In genomic region chr5:65878367-65878766, GRCm38 (mm10) we compare ENCODE assay signal across 22 mouse cellular contexts. TPM values are rescaled to one million over a fixed set of nuclear protein-coding genes. Genes with fewer than 3 reads are reported as not detected.
DNase-seq lines count a peak whose midpoint lies in the region; ATAC-seq and TF ChIP-seq lines count a peak whose summit lies in the region.
"Had no signal": no experiment of that assay in that cellular context is flagged by ENCODE, and none has a peak within 500 bp of the region (broad histone marks: within the 10 kb centered on the region; RNA-seq: fewer than 3 reads in every experiment).

No protein-coding gene starts in this region.

- no peak for TF ChIP-seq POLR2A in MEL (IDR thresholded peaks at IDR 0.05; ENCODE audit: control insufficient read depth in 1 of 2, insufficient read depth in 1 of 2, low read depth in 1 of 2, low read length in 2 of 2, poor library complexity in 1 of 2)

- WGBS in intestine, embryonic 16.5 days: 57% methylated on average over 3 of the region's 3 CpGs

- no peak for TF ChIP-seq RAD21 in MEL (IDR thresholded peaks at IDR 0.05; ENCODE audit: low read depth, low read length)

- H3K4me3 ChIP-seq in MEL (ENCODE audit: control insufficient read depth in 1 of 2, insufficient read depth in 1 of 2, low read depth in 2 of 2, low read length in 2 of 2): no peak overlapping the region
- no peak overlapping the region for H3K4me3 ChIP-seq in intestine, embryonic 16.5 days (ENCODE audit: low read length)

- ATAC-seq in intestine, embryonic 16.5 days: no peak
- ATAC-seq: activated CD4-positive, CD25-positive, alpha-beta regulatory T cell, adult 4 months; CD4-positive, CD25-positive, alpha-beta regulatory T cell, adult 4 months; Patski had no signal

- peaks cover 20 to 44% of the 10 kb centered on the region in 2 experiments for H3K4me1 ChIP-seq in MEL (ENCODE audit: control insufficient read depth in 1 of 2, insufficient read depth in 2 of 2, low read length in 2 of 2)
- H3K4me1 ChIP-seq in intestine, embryonic 16.5 days (ENCODE audit: control insufficient read depth, insufficient read depth, low read length): no peaks in the 10 kb centered on the region

- no peaks in the 10 kb centered on the region for H3K79me2 ChIP-seq in MEL (ENCODE audit: control insufficient read depth, insufficient read depth, low read length, poor library complexity)

- peaks cover 0 to 41% of the 10 kb centered on the region in 2 experiments; a peak in 2 of 4 replicates for H3K36me3 ChIP-seq in MEL (ENCODE audit: control insufficient read depth in 1 of 2, insufficient read depth in 2 of 2, low read length in 2 of 2)
- H3K36me3 ChIP-seq in intestine, embryonic 16.5 days (ENCODE audit: control insufficient read depth, insufficient read depth, low read length): no peaks in the 10 kb centered on the region
- H3K36me3 ChIP-seq: G1E had no signal

- no peak overlapping the region for H3K4me2 ChIP-seq in intestine, embryonic 16.5 days (ENCODE audit: low read depth, low read length)

- no peak for TF ChIP-seq CTCF in MEL (IDR thresholded peaks at IDR 0.05 in 2 of 3, conservative IDR thresholded peaks at IDR 0.05 in 1 of 3; ENCODE audit: control insufficient read depth in 1 of 3, insufficient read depth in 1 of 3, low read depth in 2 of 3, low read length in 3 of 3, poor library complexity in 1 of 3, severe bottlenecking in 1 of 3)

- no peak overlapping the region for H3K9ac ChIP-seq in MEL (ENCODE audit: control insufficient read depth, low read depth, low read length, poor library complexity, severe bottlenecking)
- H3K9ac ChIP-seq in intestine, embryonic 16.5 days (ENCODE audit: low read depth, low read length): no peak overlapping the region

- TF ChIP-seq EP300 in MEL (IDR thresholded peaks at IDR 0.05; ENCODE audit: low read depth in 1 of 2, low read length in 2 of 2): peak in 1 of 2 experiments; percentile 51; a peak in 1 of 4 replicates

- no peak overlapping the region for H3K27ac ChIP-seq in MEL (ENCODE audit: control insufficient read depth, low read depth, low read length)
- no peak overlapping the region for H3K27ac ChIP-seq in intestine, embryonic 16.5 days (ENCODE audit: low read length)

- H3K9me3 ChIP-seq in MEL (replicated peaks; ENCODE audit: insufficient read depth, low read length): no peaks in the 10 kb centered on the region
- no peaks in the 10 kb centered on the region for H3K9me3 ChIP-seq in intestine, embryonic 16.5 days (ENCODE audit: control insufficient read depth, low read length)
- H3K9me3 ChIP-seq: G1E had no signal

- peak; percentile 40 for DNase-seq in heart, adult 11 months
- DNase-seq in heart, postnatal 4 days: no peak
- DNase-seq in MEL (ENCODE audit: low read depth, low spot score): no peak
- DNase-seq: adrenal gland, adult 2 months; adrenal gland, adult 8-10 months; adrenal gland, postnatal 10 days; adrenal gland, postnatal 14 days; adrenal gland, postnatal 25 days; adrenal gland, postnatal 36 days; B cell, adult 2 months; cerebellum, adult 11 months; cerebellum, adult 11-12 months; cerebellum, adult 18-20 months; cerebellum, adult 2 months had no signal

- no peaks in the 10 kb centered on the region for H3K27me3 ChIP-seq in MEL (ENCODE audit: control insufficient read depth in 1 of 2, insufficient read depth in 2 of 2, low read length in 2 of 2)
- H3K27me3 ChIP-seq in intestine, embryonic 16.5 days (replicated peaks; ENCODE audit: control insufficient read depth, insufficient read depth, low read length): no peaks in the 10 kb centered on the region
- H3K27me3 ChIP-seq: CH12.LX had no signal

TF ChIP-seq in MEL, 35 proteins besides CTCF, POLR2A, EP300 and RAD21:
- TF ChIP-seq HCFC1 (IDR thresholded peaks at IDR 0.05; ENCODE audit: low read depth, low read length) (no peak), BHLHE40 (IDR thresholded peaks at IDR 0.05; ENCODE audit: borderline replicate concordance, low read depth, low read length) (peak; percentile 57; the same call in 1 of the 2 replicates), ELF1 (IDR thresholded peaks at IDR 0.05; ENCODE audit: low read depth, low read length) (no peak), TAL1 (IDR thresholded peaks at IDR 0.05; ENCODE audit: low read length) (no peak), MAFK (IDR thresholded peaks at IDR 0.05; ENCODE audit: borderline replicate concordance, low read depth, low read length) (no peak), ZNF384 (IDR thresholded peaks at IDR 0.05; ENCODE audit: low read depth, low read length) (peak; percentile 81), UBTF (IDR thresholded peaks at IDR 0.05; ENCODE audit: borderline replicate concordance, insufficient read depth, low read depth, low read length) (no peak), KAT2A (conservative IDR thresholded peaks at IDR 0.05; ENCODE audit: low read depth, low read length) (no peak), ZC3H11A (IDR thresholded peaks at IDR 0.05; ENCODE audit: low read depth, low read length) (no peak), SMC3 (IDR thresholded peaks at IDR 0.05; ENCODE audit: low read depth, low read length) (no peak), CHD1 (IDR thresholded peaks at IDR 0.05; ENCODE audit: low read depth, low read length) (no peak), GABPA (IDR thresholded peaks at IDR 0.05; ENCODE audit: low read depth, low read length) (no peak), MXI1 (IDR thresholded peaks at IDR 0.05; ENCODE audit: low read depth, low read length) (no peak), NRF1 (IDR thresholded peaks at IDR 0.05; ENCODE audit: insufficient read depth, low read depth, low read length, poor library complexity, severe bottlenecking) (no peak), SIN3A (IDR thresholded peaks at IDR 0.05; ENCODE audit: low read length) (no peak; the same call in 1 of the 2 replicates), MYC (IDR thresholded peaks at IDR 0.05; ENCODE audit: low read depth, low read length) (no peak), GATA1 (IDR thresholded peaks at IDR 0.05; ENCODE audit: low read depth, low read length) (peak; percentile 77), NELFE (IDR thresholded peaks at IDR 0.05; ENCODE audit: low read depth, low read length) (no peak), USF1 (IDR thresholded peaks at IDR 0.05; ENCODE audit: low read depth, low read length) (peak; percentile 62), POLR2AphosphoS5 (IDR thresholded peaks at IDR 0.05; ENCODE audit: borderline replicate concordance, low read depth, low read length) (no peak), TCF12 (IDR thresholded peaks at IDR 0.05; ENCODE audit: low read depth, low read length) (peak; percentile 35; the same call in 1 of the 2 replicates), MYB (IDR thresholded peaks at IDR 0.05; ENCODE audit: low read depth, low read length) (no peak), POLR2AphosphoS2 (IDR thresholded peaks at IDR 0.05; ENCODE audit: low read length) (no peak), ETS1 (IDR thresholded peaks at IDR 0.05; ENCODE audit: low read depth, low read length) (0 out of 2 replicates have a peak, but pooled peaks have one; percentile 24), USF2 (IDR thresholded peaks at IDR 0.05; ENCODE audit: borderline replicate concordance in 1 of 2, insufficient read depth in 1 of 2, low read depth in 1 of 2, low read length in 2 of 2) (no peak), ZKSCAN1 (IDR thresholded peaks at IDR 0.05; ENCODE audit: low read depth, low read length) (no peak), RCOR1 (IDR thresholded peaks at IDR 0.05; ENCODE audit: low read depth, low read length) (peak; percentile 78), ZMIZ1 (IDR thresholded peaks at IDR 0.05; ENCODE audit: low read depth, low read length) (no peak), TBP (IDR thresholded peaks at IDR 0.05; ENCODE audit: low read depth, low read length) (no peak), MAZ (IDR thresholded peaks at IDR 0.05; ENCODE audit: low read depth, low read length) (no peak), MEF2A (IDR thresholded peaks at IDR 0.05; ENCODE audit: extremely low read depth, insufficient replicate concordance, low read depth, low read length, poor library complexity, severe bottlenecking) (no peak), MAX (IDR thresholded peaks at IDR 0.05; ENCODE audit: low read length) (no peak), JUND (IDR thresholded peaks at IDR 0.05; ENCODE audit: low read depth, low read length) (no peak), CHD2 (IDR thresholded peaks at IDR 0.05; ENCODE audit: low read length) (no peak)

RNA-seq across cellular contexts. Expression of gene Rhoh, which starts 17.4 kb away (rescaled TPM):
- under 1 TPM; 0.26 to 0.34 TPM for total RNA-seq in heart, postnatal 4 days (2021)
- 0.10 and 0.15 TPM in 2 replicates for total RNA-seq in MEL (2012; rRNA removed)
- under 1 TPM in 1 of 2 experiments, not detected in 1; 0.31 TPM for polyA plus RNA-seq in MEL (2012; ENCODE audit: insufficient read depth in 1 of 2, insufficient read length in 2 of 2, low read depth in 1 of 2, low replicate concordance in 2 of 2, missing spikeins in 1 of 2)
- polyA plus RNA-seq in intestine, embryonic 16.5 days (2015; fragmentation: Nextera tagmentation; extraction: Ambion mirVana): 0.94 and 1.3 TPM in 2 replicates
- polyA plus RNA-seq: C2C12, G1E had no signal

RNA-seq across cellular contexts. Expression of gene Chrna9, which starts 56.4 kb away (rescaled TPM):
- total RNA-seq in heart, postnatal 4 days (2021): under 1 TPM in 1 of 2 experiments, not detected in 1; 0.54 TPM
- total RNA-seq in MEL (2012; rRNA removed): not detected in 2 replicates
- polyA plus RNA-seq in MEL (2012; ENCODE audit: insufficient read depth in 1 of 2, insufficient read length in 2 of 2, low read depth in 1 of 2, low replicate concordance in 2 of 2, missing spikeins in 1 of 2): not detected
- not detected in 2 replicates for polyA plus RNA-seq in intestine, embryonic 16.5 days (2015; fragmentation: Nextera tagmentation; extraction: Ambion mirVana)
- total RNA-seq: adrenal gland, adult 2 months; adrenal gland, adult 8-10 months; adrenal gland, postnatal 25 days; adrenal gland, postnatal 36 days; CH12.LX had no signal
- polyA plus RNA-seq: adrenal gland, adult 2 months; brain, embryonic 14.5 days; C2C12; cerebellum, adult 2 months; G1E; Patski had no signal
